Mouse (Mus musculus) forebrain, embryonic 16.5 days (tissue): ENCODE measurements around the gene Hcar1. TPM values are rescaled to one million over a fixed set of nuclear protein-coding genes. Genes with fewer than 3 reads are reported as not detected.

Experiments
- ATAC-seq: fragments of 200-750 bp; cut with Nextera tagmentation; 2 replicates; pipeline ENCODE4 v1.8.0; 2017; ENCODE audit warnings: mild to moderate bottlenecking, moderate library complexity
- H3K27ac ChIP-seq: fragments of 300-500 bp; sonication (generic); 2 replicates; pipeline ENCODE4 v1.5.1; 2014; ENCODE audit warnings: low read length, control low read depth
- H3K27me3 ChIP-seq: fragments of 300-500 bp; sonication (generic); replicated peaks from 2 replicates; pipeline ENCODE4 v1.6.1; 2014; ENCODE audit warnings: low read length; ENCODE audit not compliant: control insufficient read depth, insufficient read depth
- H3K36me3 ChIP-seq: fragments of 300-500 bp; sonication (generic); 2 replicates; pipeline ENCODE4 v1.6.1; 2014; ENCODE audit not compliant: control insufficient read depth, insufficient read depth
- H3K4me1 ChIP-seq: fragments of 300-500 bp; sonication (generic); replicated peaks from 2 replicates; pipeline ENCODE4 v1.6.1; 2014; ENCODE audit warnings: low read length; ENCODE audit not compliant: control insufficient read depth, insufficient read depth
- H3K4me2 ChIP-seq: fragments of 300-500 bp; sonication (generic); 2 replicates; pipeline ENCODE4 v1.6.1; 2014; ENCODE audit warnings: mild to moderate bottlenecking, low read length, control low read depth
- H3K4me3 ChIP-seq: fragments of 300-500 bp; sonication (generic); replicated peaks from 2 replicates; pipeline ENCODE4 v1.5.1; 2014; ENCODE audit warnings: mild to moderate bottlenecking, low read length, control low read depth
- H3K9ac ChIP-seq: fragments of 300-500 bp; sonication (generic); replicated peaks from 2 replicates; pipeline ENCODE4 v1.6.1; 2014; ENCODE audit warnings: low read depth, low read length, control low read depth
- H3K9me3 ChIP-seq: fragments of 300-500 bp; sonication (generic); 2 replicates; pipeline ENCODE4 v1.6.1; 2016; ENCODE audit warnings: low read length; ENCODE audit not compliant: control insufficient read depth
- WGBS: fragments of 180-500 bp; shearing (Covaris S2); extraction: QIAGEN DNeasy Blood & Tissue Kit; methylation state at CpG from one replicate; pipeline ENCODE4 v1.1.7; 2014; 5-methylcytosine and 5-hydroxymethylcytosine counted together
- polyA plus RNA-seq: library from polyadenylated mRNA; unstranded; fragments of >200 nt; fragmentation: Nextera tagmentation; extraction: Ambion mirVana; gene quantifications from 2 replicates; pipeline ENCODE4 v1.2.1, GENCODE M21; 2015

Hcar1 gene
- polyA plus RNA-seq, 1 experiment from 2014 or later, result 0.54 TPM

- Histone ChIP-seq H3K27me3 (no peaks in the 10 kb centered on the region), H3K9ac (no peak overlapping the region)
Measured at GRCm38 (mm10) chr5:123851398-123851797, 28.4 kb downstream of the Hcar1 start.

GRCm38 (mm10) chr5:123844316-123844715 lies 35.5 kb downstream of the Hcar1 start:
- Histone ChIP-seq H3K4me3 (no peak overlapping the region), H3K4me1 (no peaks in the 10 kb centered on the region), H3K36me3 (no peaks in the 10 kb centered on the region), H3K9me3 (no peaks in the 10 kb centered on the region), H3K27me3 (no peaks in the 10 kb centered on the region), H3K9ac (no peak overlapping the region), H3K27ac (no peak overlapping the region), H3K4me2 (no peak overlapping the region)
- ATAC-seq, result no peak
- WGBS, result 94% methylated on average over 14 of the region's 14 CpGs

More at GRCm38 (mm10) chr5:123851398-123851797, 28.4 kb downstream of the Hcar1 start:
- ATAC-seq, result no peak
- no peaks in the 10 kb centered on the region for H3K4me1 ChIP-seq
- no peak overlapping the region for H3K4me2 ChIP-seq
- H3K9me3 ChIP-seq, result no peaks in the 10 kb centered on the region
- no peaks in the 10 kb centered on the region for H3K36me3 ChIP-seq
- no peak overlapping the region for H3K27ac ChIP-seq
- 72% methylated on average over 2 of the region's 2 CpGs for WGBS
- no peak overlapping the region for H3K4me3 ChIP-seq

DNA sequence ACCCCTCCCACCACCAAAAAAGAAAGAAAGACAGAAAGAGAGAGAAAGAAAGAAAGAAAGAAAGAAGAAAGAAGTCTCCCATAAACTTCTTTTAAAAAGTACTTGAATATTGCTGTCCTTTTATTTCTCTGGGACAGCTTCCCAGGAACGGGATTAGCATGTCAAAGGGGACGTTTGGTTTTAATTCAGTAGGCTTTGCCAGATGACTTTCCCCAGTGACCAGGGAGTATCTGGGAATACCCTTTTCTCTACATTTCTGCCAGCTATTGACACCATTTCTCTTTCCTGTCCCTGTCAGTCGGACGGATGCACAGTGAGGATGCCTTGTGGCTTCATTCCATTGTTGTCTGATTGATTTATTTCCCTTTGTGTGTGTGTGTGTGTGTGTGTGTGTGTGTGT lies 36.0 kb downstream of the Hcar1 start:
- H3K36me3 ChIP-seq, result no peaks in the 10 kb centered on the region
- H3K4me2 ChIP-seq, result no peak overlapping the region
- ATAC-seq, result no peak
- no peak overlapping the region for H3K4me3 ChIP-seq
- WGBS, result 30% methylated on average over 4 of the region's 4 CpGs
- H3K4me1 ChIP-seq, result no peaks in the 10 kb centered on the region
- H3K9me3 ChIP-seq, result no peaks in the 10 kb centered on the region
- no peak overlapping the region for H3K27ac ChIP-seq
- H3K9ac ChIP-seq, result no peak overlapping the region
- H3K27me3 ChIP-seq, result no peaks in the 10 kb centered on the region

DNA sequence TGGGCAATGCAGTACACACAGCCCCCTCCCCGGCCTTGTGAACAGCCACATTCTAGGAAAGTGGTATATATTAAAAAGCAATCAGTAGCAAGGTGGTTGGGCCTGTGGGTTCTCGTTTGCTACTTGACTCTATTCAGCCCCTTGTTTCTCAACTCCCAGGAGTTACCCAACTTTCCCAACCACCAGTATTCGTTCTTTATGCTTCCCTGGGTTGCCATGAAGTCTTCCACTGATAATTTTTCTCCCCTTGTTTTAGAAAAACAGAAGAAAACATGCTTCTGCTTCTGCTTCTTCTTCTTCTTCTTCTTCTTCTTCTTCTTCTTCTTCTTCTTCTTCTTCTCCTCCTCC lies 36.9 kb downstream of the Hcar1 start:
- no peak for ATAC-seq
- H3K4me1 ChIP-seq, result no peaks in the 10 kb centered on the region
- WGBS, result 70% methylated on average over 3 of the region's 3 CpGs
- no peaks in the 10 kb centered on the region for H3K36me3 ChIP-seq
- no peak overlapping the region for H3K27ac ChIP-seq
- H3K4me2 ChIP-seq, result no peak overlapping the region
- no peaks in the 10 kb centered on the region for H3K27me3 ChIP-seq
- H3K4me3 ChIP-seq, result no peak overlapping the region
- H3K9me3 ChIP-seq, result no peaks in the 10 kb centered on the region
- no peak overlapping the region for H3K9ac ChIP-seq

GRCm38 (mm10) chr5:123842221-123842934 lies 37.4 kb downstream of the Hcar1 start:
- ATAC-seq, result no peak

DNA sequence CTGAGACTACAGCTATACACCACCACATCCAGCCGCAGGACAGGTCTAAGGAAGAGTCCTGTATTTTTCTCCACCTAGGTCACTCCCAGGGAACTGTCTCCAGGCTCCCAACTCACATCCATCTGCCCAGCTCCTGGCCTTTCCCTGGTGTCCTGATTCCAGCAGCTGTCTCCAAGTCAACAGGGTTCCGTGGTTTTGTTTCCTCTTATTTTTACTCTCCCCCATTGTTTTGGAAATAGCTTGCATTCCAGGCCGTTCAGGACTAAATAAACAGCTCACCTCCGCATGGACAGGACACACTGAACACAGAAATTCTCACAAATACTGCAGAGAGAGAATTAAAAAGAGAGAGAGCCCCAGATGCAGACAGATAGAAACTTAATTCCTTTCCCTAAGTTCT lies 42.4 kb downstream of the Hcar1 start:
- Histone ChIP-seq H3K4me3 (no peak overlapping the region), H3K9ac (no peak overlapping the region), H3K4me1 (no peaks in the 10 kb centered on the region), H3K9me3 (no peaks in the 10 kb centered on the region), H3K4me2 (no peak overlapping the region), H3K27me3 (no peaks in the 10 kb centered on the region), H3K36me3 (no peaks in the 10 kb centered on the region), H3K27ac (no peak overlapping the region)
- 54% methylated on average over 4 of the region's 4 CpGs for WGBS
- ATAC-seq, result no peak

More at GRCm38 (mm10) chr5:123842221-123842934, 37.4 kb downstream of the Hcar1 start:
- Histone ChIP-seq H3K27ac (no peak overlapping the region), H3K9me3 (no peaks in the 10 kb centered on the region), H3K4me3 (no peak overlapping the region), H3K4me2 (no peak overlapping the region), H3K36me3 (no peaks in the 10 kb centered on the region), H3K27me3 (no peaks in the 10 kb centered on the region), H3K4me1 (no peaks in the 10 kb centered on the region), H3K9ac (no peak overlapping the region)
- WGBS, result 64% methylated on average over 11 of the region's 11 CpGs

- ATAC-seq, result no peak
Measured at GRCm38 (mm10) chr5:123834836-123835235, 45.0 kb downstream of the Hcar1 start.

GRCm38 (mm10) chr5:123832309-123832708 lies 47.5 kb downstream of the Hcar1 start:
- 93% methylated on average over 7 of the region's 7 CpGs for WGBS
- Histone ChIP-seq H3K9ac (no peak overlapping the region), H3K4me3 (no peak overlapping the region), H3K36me3 (no peaks in the 10 kb centered on the region), H3K4me1 (no peaks in the 10 kb centered on the region), H3K9me3 (no peaks in the 10 kb centered on the region), H3K27ac (no peak overlapping the region), H3K27me3 (no peaks in the 10 kb centered on the region), H3K4me2 (no peak overlapping the region)
- no peak for ATAC-seq

More at GRCm38 (mm10) chr5:123834836-123835235, 45.0 kb downstream of the Hcar1 start:
- H3K4me2 ChIP-seq, result no peak overlapping the region
- H3K4me1 ChIP-seq, result no peaks in the 10 kb centered on the region
- H3K9me3 ChIP-seq, result no peaks in the 10 kb centered on the region
- H3K9ac ChIP-seq, result no peak overlapping the region
- H3K27ac ChIP-seq, result no peak overlapping the region
- WGBS, result 81% methylated on average over 3 of the region's 3 CpGs
- H3K4me3 ChIP-seq, result no peak overlapping the region
- H3K36me3 ChIP-seq, result no peaks in the 10 kb centered on the region
- H3K27me3 ChIP-seq, result no peaks in the 10 kb centered on the region

DNA sequence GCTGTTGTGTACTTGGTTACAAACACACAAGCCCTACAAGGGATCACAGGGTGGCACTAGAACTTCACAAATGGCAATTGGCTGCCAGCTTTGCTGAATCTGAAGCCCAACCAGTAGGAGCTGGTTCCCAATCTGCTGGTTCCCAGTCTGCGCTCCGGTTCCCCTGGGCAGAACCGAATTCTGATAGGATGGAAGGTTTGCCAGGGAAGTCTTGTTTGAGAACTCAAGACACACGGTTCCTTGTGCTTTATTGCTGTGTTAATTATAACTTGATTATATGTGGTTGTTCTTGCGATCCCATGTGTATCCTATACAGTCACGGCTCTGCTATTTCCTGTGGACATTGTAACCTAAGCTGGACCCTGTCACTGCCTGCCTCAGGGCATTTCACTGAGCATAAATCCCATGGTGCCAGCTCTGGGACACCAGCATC lies 52.1 kb downstream of the Hcar1 start:
- Histone ChIP-seq H3K9ac (no peak overlapping the region), H3K36me3 (no peaks in the 10 kb centered on the region), H3K27me3 (no peaks in the 10 kb centered on the region), H3K9me3 (no peaks in the 10 kb centered on the region), H3K4me3 (no peak overlapping the region), H3K4me2 (no peak overlapping the region), H3K4me1 (no peaks in the 10 kb centered on the region), H3K27ac (no peak overlapping the region)
- ATAC-seq, result no peak
- 85% methylated on average over 6 of the region's 6 CpGs for WGBS
